Mouse (Mus musculus): ENCODE results near the gene Adamts17. TPM values are rescaled to one million over a fixed set of nuclear protein-coding genes. Genes with fewer than 3 reads are reported as not detected.

The Adamts17 gene
- polyA plus RNA-seq, 1 experiment from 2014 or later: 4.3 TPM

GRCm38 (mm10) chr7:67112495-67113216 is 273.1 kb downstream of the Adamts17 start:
- H3K9me3 ChIP-seq (ENCODE audit: control insufficient read depth, low read length): no peaks in the 10 kb centered on the region
- H3K9ac ChIP-seq (ENCODE audit: low read depth, low read length): no peak overlapping the region
- no peak overlapping the region for H3K27ac ChIP-seq (ENCODE audit: low read depth, low read length)
- no peak overlapping the region for H3K4me2 ChIP-seq (replicated peaks; ENCODE audit: low read depth, low read length)
- H3K4me1 ChIP-seq (ENCODE audit: control insufficient read depth, insufficient read depth, low read length): no peaks in the 10 kb centered on the region
- H3K4me3 ChIP-seq (ENCODE audit: low read length): no peak overlapping the region
- H3K36me3 ChIP-seq (ENCODE audit: control insufficient read depth, insufficient read depth, low read length): no peaks in the 10 kb centered on the region
- no peak; the same call in 1 of the 2 replicates for ATAC-seq (ENCODE audit: low FRiP score, low TSS enrichment)
- 48% methylated on average over 14 of the region's 14 CpGs for WGBS
- no peaks in the 10 kb centered on the region for H3K27me3 ChIP-seq (ENCODE audit: control insufficient read depth, insufficient read depth, low read length)

- Histone ChIP-seq H3K4me1 (ENCODE audit: control insufficient read depth, insufficient read depth, low read length) (no peaks in the 10 kb centered on the region), H3K27me3 (ENCODE audit: control insufficient read depth, insufficient read depth, low read length) (no peaks in the 10 kb centered on the region), H3K9me3 (ENCODE audit: control insufficient read depth, low read length) (no peaks in the 10 kb centered on the region), H3K4me2 (replicated peaks; ENCODE audit: low read depth, low read length) (no peak overlapping the region), H3K27ac (ENCODE audit: low read depth, low read length) (no peak overlapping the region), H3K4me3 (ENCODE audit: low read length) (no peak overlapping the region), H3K9ac (ENCODE audit: low read depth, low read length) (no peak overlapping the region), H3K36me3 (ENCODE audit: control insufficient read depth, insufficient read depth, low read length) (no peaks in the 10 kb centered on the region)
- WGBS: 100% methylated on average over 3 of the region's 3 CpGs
- ATAC-seq (ENCODE audit: low FRiP score, low TSS enrichment): no peak
Observed at GRCm38 (mm10) chr7:67114056-67114455, 274.5 kb downstream of the Adamts17 start.

GRCm38 (mm10) chr7:67115056-67115455 is 275.5 kb downstream of the Adamts17 start:
- Histone ChIP-seq H3K27ac (ENCODE audit: low read depth, low read length) (no peak overlapping the region), H3K9ac (ENCODE audit: low read depth, low read length) (no peak overlapping the region), H3K36me3 (ENCODE audit: control insufficient read depth, insufficient read depth, low read length) (no peaks in the 10 kb centered on the region), H3K4me1 (ENCODE audit: control insufficient read depth, insufficient read depth, low read length) (no peaks in the 10 kb centered on the region), H3K9me3 (ENCODE audit: control insufficient read depth, low read length) (no peaks in the 10 kb centered on the region), H3K27me3 (ENCODE audit: control insufficient read depth, insufficient read depth, low read length) (no peaks in the 10 kb centered on the region), H3K4me2 (replicated peaks; ENCODE audit: low read depth, low read length) (no peak overlapping the region), H3K4me3 (ENCODE audit: low read length) (no peak overlapping the region)
- no peak for ATAC-seq (ENCODE audit: low FRiP score, low TSS enrichment)
- WGBS: 89% methylated on average over 3 of the region's 3 CpGs

GRCm38 (mm10) chr7:67135140-67135539 is 295.6 kb downstream of the Adamts17 start:
- 69% methylated on average over 2 of the region's 2 CpGs for WGBS
- no peak overlapping the region for H3K4me3 ChIP-seq (ENCODE audit: low read length)
- no peaks in the 10 kb centered on the region for H3K4me1 ChIP-seq (ENCODE audit: control insufficient read depth, insufficient read depth, low read length)
- no peaks in the 10 kb centered on the region for H3K9me3 ChIP-seq (ENCODE audit: control insufficient read depth, low read length)
- H3K36me3 ChIP-seq (ENCODE audit: control insufficient read depth, insufficient read depth, low read length): no peaks in the 10 kb centered on the region
- H3K27ac ChIP-seq (ENCODE audit: low read depth, low read length): no peak overlapping the region
- no peak for ATAC-seq (ENCODE audit: low FRiP score, low TSS enrichment)
- no peaks in the 10 kb centered on the region for H3K27me3 ChIP-seq (ENCODE audit: control insufficient read depth, insufficient read depth, low read length)
- no peak overlapping the region for H3K4me2 ChIP-seq (replicated peaks; ENCODE audit: low read depth, low read length)
- no peak overlapping the region for H3K9ac ChIP-seq (ENCODE audit: low read depth, low read length)

- Histone ChIP-seq H3K27ac (ENCODE audit: low read depth, low read length) (no peak overlapping the region), H3K36me3 (ENCODE audit: control insufficient read depth, insufficient read depth, low read length) (no peaks in the 10 kb centered on the region), H3K9me3 (ENCODE audit: control insufficient read depth, low read length) (no peaks in the 10 kb centered on the region), H3K4me3 (ENCODE audit: low read length) (no peak overlapping the region), H3K27me3 (ENCODE audit: control insufficient read depth, insufficient read depth, low read length) (no peaks in the 10 kb centered on the region), H3K4me2 (replicated peaks; ENCODE audit: low read depth, low read length) (no peak overlapping the region), H3K9ac (ENCODE audit: low read depth, low read length) (no peak overlapping the region; the same call in 1 of the 2 replicates), H3K4me1 (ENCODE audit: control insufficient read depth, insufficient read depth, low read length) (0 out of 2 replicates have a peak, but pooled peaks cover 3% of the 10 kb centered on the region)
- ATAC-seq (ENCODE audit: low FRiP score, low TSS enrichment): no peak
- 8% methylated on average over 11 of the region's 11 CpGs for WGBS
Observed at GRCm38 (mm10) chr7:67142347-67143015, 302.9 kb downstream of the Adamts17 start.

- 85% methylated on average over 7 of the region's 7 CpGs for WGBS
- Histone ChIP-seq H3K4me3 (ENCODE audit: low read length) (no peak overlapping the region), H3K4me1 (ENCODE audit: control insufficient read depth, insufficient read depth, low read length) (0 out of 2 replicates have a peak, but pooled peaks cover 3% of the 10 kb centered on the region), H3K36me3 (ENCODE audit: control insufficient read depth, insufficient read depth, low read length) (no peaks in the 10 kb centered on the region), H3K9ac (ENCODE audit: low read depth, low read length) (no peak overlapping the region), H3K27me3 (ENCODE audit: control insufficient read depth, insufficient read depth, low read length) (no peaks in the 10 kb centered on the region), H3K4me2 (replicated peaks; ENCODE audit: low read depth, low read length) (no peak overlapping the region), H3K9me3 (ENCODE audit: control insufficient read depth, low read length) (no peaks in the 10 kb centered on the region), H3K27ac (ENCODE audit: low read depth, low read length) (no peak overlapping the region)
- no peak for ATAC-seq (ENCODE audit: low FRiP score, low TSS enrichment)
Observed at GRCm38 (mm10) chr7:67145748-67146147, 306.2 kb downstream of the Adamts17 start.

GRCm38 (mm10) chr7:67146151-67146550 is 306.6 kb downstream of the Adamts17 start:
- Histone ChIP-seq H3K4me2 (replicated peaks; ENCODE audit: low read depth, low read length) (no peak overlapping the region), H3K9ac (ENCODE audit: low read depth, low read length) (no peak overlapping the region), H3K27ac (ENCODE audit: low read depth, low read length) (no peak overlapping the region), H3K4me3 (ENCODE audit: low read length) (no peak overlapping the region), H3K4me1 (ENCODE audit: control insufficient read depth, insufficient read depth, low read length) (0 out of 2 replicates have a peak, but pooled peaks cover 3% of the 10 kb centered on the region), H3K36me3 (ENCODE audit: control insufficient read depth, insufficient read depth, low read length) (no peaks in the 10 kb centered on the region), H3K9me3 (ENCODE audit: control insufficient read depth, low read length) (no peaks in the 10 kb centered on the region), H3K27me3 (ENCODE audit: control insufficient read depth, insufficient read depth, low read length) (no peaks in the 10 kb centered on the region)
- 74% methylated on average over 6 of the region's 6 CpGs for WGBS
- ATAC-seq (ENCODE audit: low FRiP score, low TSS enrichment): no peak

- ATAC-seq (ENCODE audit: low FRiP score, low TSS enrichment): no peak
Observed at GRCm38 (mm10) chr7:67149707-67150106, 310.2 kb downstream of the Adamts17 start.

GRCm38 (mm10) chr7:67152626-67153025 is 313.1 kb downstream of the Adamts17 start:
- H3K9ac ChIP-seq (ENCODE audit: low read depth, low read length): no peak overlapping the region
- no peak overlapping the region for H3K4me3 ChIP-seq (ENCODE audit: low read length)
- 21% methylated on average over 3 of the region's 3 CpGs for WGBS
- H3K4me2 ChIP-seq (replicated peaks; ENCODE audit: low read depth, low read length): no peak overlapping the region
- ATAC-seq (ENCODE audit: low FRiP score, low TSS enrichment): no peak
- H3K27ac ChIP-seq (ENCODE audit: low read depth, low read length): no peak overlapping the region
- no peaks in the 10 kb centered on the region for H3K36me3 ChIP-seq (ENCODE audit: control insufficient read depth, insufficient read depth, low read length)
- no peaks in the 10 kb centered on the region for H3K4me1 ChIP-seq (ENCODE audit: control insufficient read depth, insufficient read depth, low read length)
- H3K9me3 ChIP-seq (ENCODE audit: control insufficient read depth, low read length): no peaks in the 10 kb centered on the region
- no peaks in the 10 kb centered on the region for H3K27me3 ChIP-seq (ENCODE audit: control insufficient read depth, insufficient read depth, low read length)

More at GRCm38 (mm10) chr7:67149707-67150106, 310.2 kb downstream of the Adamts17 start:
- H3K9ac ChIP-seq (ENCODE audit: low read depth, low read length): no peak overlapping the region
- H3K9me3 ChIP-seq (ENCODE audit: control insufficient read depth, low read length): no peaks in the 10 kb centered on the region
- H3K4me2 ChIP-seq (replicated peaks; ENCODE audit: low read depth, low read length): no peak overlapping the region
- no peaks in the 10 kb centered on the region for H3K27me3 ChIP-seq (ENCODE audit: control insufficient read depth, insufficient read depth, low read length)
- no peak overlapping the region for H3K27ac ChIP-seq (ENCODE audit: low read depth, low read length)
- no peaks in the 10 kb centered on the region for H3K4me1 ChIP-seq (ENCODE audit: control insufficient read depth, insufficient read depth, low read length)
- WGBS: 95% methylated on average over 16 of the region's 16 CpGs
- H3K36me3 ChIP-seq (ENCODE audit: control insufficient read depth, insufficient read depth, low read length): no peaks in the 10 kb centered on the region
- no peak overlapping the region for H3K4me3 ChIP-seq (ENCODE audit: low read length)

Measured in kidney, embryonic 14.5 days (tissue).